Mouse (Mus musculus): ENCODE results near the gene Inpp5d. TPM values are rescaled to one million over a fixed set of nuclear protein-coding genes. Genes with fewer than 3 reads are reported as not detected.

Gene Inpp5d
- polyA plus RNA-seq, 1 experiment from 2014 or later, result 176 TPM

DNA sequence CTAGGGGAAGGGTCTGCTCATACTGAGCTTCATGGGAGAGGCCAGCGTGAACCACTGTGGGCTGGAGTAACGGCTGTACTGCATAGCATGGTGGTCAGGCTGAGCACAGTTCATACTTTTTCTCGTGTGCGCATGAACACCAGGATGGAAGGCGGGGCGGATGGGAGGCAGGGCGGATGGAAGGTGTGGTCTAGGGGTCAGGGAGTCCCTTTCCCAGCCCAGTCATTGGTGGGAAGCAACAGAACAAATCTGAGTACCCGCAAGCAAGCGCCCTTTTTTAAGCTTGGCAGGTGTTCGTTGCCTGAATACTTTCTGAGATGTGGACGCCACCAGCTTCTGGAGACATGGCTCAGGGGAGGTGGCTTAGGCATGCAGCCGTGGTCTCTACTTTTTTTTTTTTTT is 16.6 kb downstream of the Inpp5d start:
- H3K4me3 ChIP-seq (ENCODE audit: inconsistent target), result no peak overlapping the region
- WGBS (ENCODE audit: missing documents), result 74% methylated on average over 12 of the region's 12 CpGs
- H3K27ac ChIP-seq, result peak overlapping the region; percentile 98
- H3K79me2 ChIP-seq (ENCODE audit: inconsistent target), result peaks cover 87% of the 10 kb centered on the region
- peaks cover 22% of the 10 kb centered on the region; the same call in 1 of the 2 replicates for H3K36me3 ChIP-seq (ENCODE audit: inconsistent target)

DNA sequence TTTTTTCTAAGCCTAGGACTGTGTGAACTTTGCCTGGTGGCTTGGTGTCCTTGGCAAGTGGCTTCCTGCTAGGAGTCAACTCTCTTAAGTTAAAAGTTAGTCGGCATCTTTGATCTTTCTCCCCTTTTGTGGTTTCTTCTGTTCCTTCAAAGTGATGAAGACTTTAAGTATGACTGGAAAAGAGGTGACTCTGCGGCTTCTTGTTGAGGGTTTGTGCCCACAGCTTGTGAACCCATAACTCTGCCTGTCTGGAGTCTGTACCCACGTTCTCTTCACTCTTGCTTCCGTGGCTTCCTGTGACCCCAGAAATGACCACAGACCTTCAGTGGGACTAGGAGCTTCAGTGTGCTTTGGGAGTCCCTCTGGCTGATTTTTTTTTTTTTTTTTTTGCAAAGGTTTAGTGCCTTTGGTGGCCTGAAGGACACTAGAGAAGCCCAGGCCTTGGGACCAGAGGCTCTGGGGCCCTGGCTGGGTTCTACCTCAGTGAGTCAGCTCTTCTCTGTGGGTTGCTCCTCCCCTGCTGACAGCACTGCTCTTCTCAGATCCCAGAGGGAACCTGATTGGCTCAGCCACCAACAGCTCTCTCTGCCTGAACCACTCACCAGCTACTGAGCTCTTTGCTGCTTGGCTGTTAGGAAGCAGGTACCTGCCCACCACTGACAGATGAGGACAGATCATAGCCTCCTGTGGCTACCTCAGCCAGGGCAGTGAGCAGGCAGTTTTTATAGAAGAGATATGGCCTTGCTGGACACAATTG is 17.2 kb downstream of the Inpp5d start:
- H3K79me2 ChIP-seq (ENCODE audit: inconsistent target), result peaks cover 87% of the 10 kb centered on the region
- peak overlapping the region; percentile 98 for H3K27ac ChIP-seq
- H3K36me3 ChIP-seq (ENCODE audit: inconsistent target), result peaks cover 24% of the 10 kb centered on the region; the same call in 1 of the 2 replicates
- 8% methylated on average over 4 of the region's 4 CpGs for WGBS (ENCODE audit: missing documents)
- no peak overlapping the region for H3K4me3 ChIP-seq (ENCODE audit: inconsistent target)

DNA sequence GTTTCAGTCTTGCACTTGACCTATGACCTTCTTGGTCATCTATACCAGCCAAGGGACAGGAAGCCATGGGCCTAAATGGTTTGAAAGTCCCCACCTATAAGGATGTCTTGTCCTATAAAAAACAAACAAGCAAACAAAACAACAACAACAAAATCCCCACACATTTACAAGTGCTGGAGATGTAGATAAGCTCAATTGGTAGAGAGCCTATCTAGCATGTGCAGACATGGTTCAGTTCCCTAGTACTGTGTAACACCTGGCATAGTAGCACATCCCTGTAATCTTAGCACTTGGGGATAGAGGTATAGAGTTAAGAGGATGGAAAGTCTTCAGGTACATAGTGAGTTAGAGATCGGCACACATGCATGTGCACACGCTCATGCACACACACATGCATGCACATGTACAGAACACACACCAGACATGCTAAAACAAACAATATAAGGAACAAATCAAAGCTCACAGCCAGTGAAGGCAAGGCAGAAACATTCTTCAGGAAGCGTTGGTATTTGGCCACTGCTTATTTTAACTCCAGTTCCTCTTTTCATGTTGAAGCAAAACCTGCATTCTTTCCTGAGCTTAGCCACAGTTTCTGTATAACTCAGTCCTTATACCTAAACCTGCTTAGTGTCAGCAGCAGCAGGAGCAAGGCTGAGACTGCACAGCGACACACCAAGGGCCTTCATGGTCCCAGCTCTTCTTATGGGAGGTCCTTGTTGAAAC is 17.9 kb downstream of the Inpp5d start:
- peaks cover 31% of the 10 kb centered on the region; the same call in 1 of the 2 replicates for H3K36me3 ChIP-seq (ENCODE audit: inconsistent target)
- no peak overlapping the region for H3K4me3 ChIP-seq (ENCODE audit: inconsistent target)
- WGBS (ENCODE audit: missing documents), result 0% methylated on average over 3 of the region's 4 CpGs
- H3K27ac ChIP-seq, result peak overlapping the region; percentile 98
- peaks cover 87% of the 10 kb centered on the region for H3K79me2 ChIP-seq (ENCODE audit: inconsistent target)

DNA sequence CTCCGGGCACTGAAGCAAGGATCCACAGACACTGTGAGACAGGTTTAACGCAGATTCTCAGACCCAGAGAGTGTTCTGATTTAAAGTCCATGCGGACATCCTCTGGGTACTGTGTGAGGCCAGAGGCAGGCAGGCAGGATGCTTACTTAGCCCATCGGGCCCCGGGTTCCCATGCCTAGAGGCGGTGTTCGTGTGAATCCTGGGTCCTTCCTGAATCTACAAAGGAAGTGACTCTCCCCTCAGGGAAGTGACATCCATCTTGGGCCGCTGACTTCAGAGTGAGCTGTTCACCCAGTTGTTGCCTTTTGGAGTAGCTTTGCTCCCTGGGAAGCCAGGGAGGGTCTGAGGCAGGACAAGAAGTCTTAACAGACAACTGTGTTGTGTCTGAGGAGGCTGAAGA is 19.6 kb downstream of the Inpp5d start:
- Histone ChIP-seq H3K27ac (peak overlapping the region; percentile 98), H3K79me2 (ENCODE audit: inconsistent target) (peaks cover 87% of the 10 kb centered on the region), H3K36me3 (ENCODE audit: inconsistent target) (peaks cover 45% of the 10 kb centered on the region; the same call in 1 of the 2 replicates), H3K4me3 (ENCODE audit: inconsistent target) (no peak overlapping the region)
- 32% methylated on average over 8 of the region's 8 CpGs for WGBS (ENCODE audit: missing documents)

DNA sequence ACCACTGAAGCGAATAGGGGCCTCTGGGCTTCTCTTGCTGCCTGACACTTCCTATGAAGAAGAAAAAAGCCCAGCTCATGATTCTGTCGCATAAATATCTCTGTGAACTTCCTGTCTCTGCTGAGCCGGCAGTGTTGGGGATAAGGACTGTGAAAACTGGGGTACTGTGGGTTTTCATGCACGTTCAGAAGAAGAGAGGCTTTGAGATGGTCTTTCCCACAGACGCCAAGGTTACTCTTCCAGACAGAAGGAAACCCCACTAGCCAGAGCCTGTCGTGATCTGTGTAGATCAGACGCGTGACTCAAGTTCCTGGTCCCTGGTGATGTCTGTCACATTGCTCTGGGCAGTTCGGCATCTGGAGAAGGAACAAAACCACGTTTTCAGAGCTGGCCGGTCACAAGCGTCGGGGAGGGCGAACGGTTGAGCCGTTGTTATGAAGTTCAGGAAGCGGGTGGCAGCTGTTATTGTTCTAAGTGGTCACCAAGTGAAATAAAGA is 20.1 kb downstream of the Inpp5d start:
- no peak overlapping the region for H3K4me3 ChIP-seq (ENCODE audit: inconsistent target)
- H3K79me2 ChIP-seq (ENCODE audit: inconsistent target), result peaks cover 87% of the 10 kb centered on the region
- WGBS (ENCODE audit: missing documents), result 0% methylated on average over 17 of the region's 17 CpGs
- peak overlapping the region; percentile 98 for H3K27ac ChIP-seq
- peaks cover 41% of the 10 kb centered on the region; the same call in 1 of the 2 replicates for H3K36me3 ChIP-seq (ENCODE audit: inconsistent target)

DNA sequence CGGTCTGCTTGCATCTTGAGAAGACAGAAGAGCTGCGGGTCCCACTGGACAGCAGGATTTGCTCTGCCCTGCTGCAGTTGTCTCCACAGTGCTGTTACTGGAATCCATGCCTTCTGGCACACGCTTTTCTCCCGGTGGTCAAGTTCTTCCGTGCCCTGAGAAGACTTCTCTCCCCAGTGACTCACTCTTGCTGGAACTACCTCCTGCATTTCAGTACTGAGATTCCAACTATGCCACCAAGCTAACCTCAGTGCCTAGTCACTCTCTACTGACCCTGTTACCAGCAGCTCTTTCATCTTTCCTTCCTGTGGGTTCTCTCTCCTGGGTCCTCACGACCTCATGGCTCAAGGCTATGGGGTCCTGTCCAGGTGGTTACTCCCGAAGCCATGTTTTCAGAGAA is 22.9 kb downstream of the Inpp5d start:
- no peak overlapping the region for H3K27ac ChIP-seq
- 66% methylated on average over 7 of the region's 7 CpGs for WGBS (ENCODE audit: missing documents)

DNA sequence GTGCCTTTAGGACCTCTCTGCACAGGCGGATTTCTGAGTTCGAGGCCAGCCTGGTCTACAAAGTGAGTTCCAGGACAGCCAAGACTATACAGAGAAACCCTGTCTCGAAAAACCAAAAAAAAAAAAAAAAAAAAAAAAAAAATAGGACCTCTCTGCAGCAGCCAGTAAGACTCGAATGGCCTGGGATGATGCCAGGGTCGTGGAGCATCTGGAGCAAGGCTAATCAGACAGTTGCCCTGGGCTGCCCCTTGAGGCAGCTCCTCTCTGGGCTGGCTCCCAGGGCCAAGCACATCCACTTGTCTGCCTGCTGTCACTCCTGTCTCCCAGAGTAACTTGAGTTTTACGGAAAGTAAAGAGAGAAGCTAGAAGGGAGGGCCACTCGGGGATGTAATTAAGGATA is 24.9 kb downstream of the Inpp5d start:
- H3K4me3 ChIP-seq (ENCODE audit: inconsistent target), result no peak overlapping the region
- peaks cover 95% of the 10 kb centered on the region for H3K79me2 ChIP-seq (ENCODE audit: inconsistent target)
- H3K27ac ChIP-seq, result 0 out of 2 replicates have a peak overlapping the region, but pooled peaks have one; percentile 2
- 72% methylated on average over 6 of the region's 7 CpGs for WGBS (ENCODE audit: missing documents)
- H3K36me3 ChIP-seq (ENCODE audit: inconsistent target), result peaks cover 26% of the 10 kb centered on the region; the same call in 1 of the 2 replicates

More for the DNA sequence above, 22.9 kb downstream of the Inpp5d start:
- peaks cover 89% of the 10 kb centered on the region for H3K79me2 ChIP-seq (ENCODE audit: inconsistent target)
- H3K36me3 ChIP-seq (ENCODE audit: inconsistent target), result peaks cover 26% of the 10 kb centered on the region; the same call in 1 of the 2 replicates
- no peak overlapping the region for H3K4me3 ChIP-seq (ENCODE audit: inconsistent target)

DNA sequence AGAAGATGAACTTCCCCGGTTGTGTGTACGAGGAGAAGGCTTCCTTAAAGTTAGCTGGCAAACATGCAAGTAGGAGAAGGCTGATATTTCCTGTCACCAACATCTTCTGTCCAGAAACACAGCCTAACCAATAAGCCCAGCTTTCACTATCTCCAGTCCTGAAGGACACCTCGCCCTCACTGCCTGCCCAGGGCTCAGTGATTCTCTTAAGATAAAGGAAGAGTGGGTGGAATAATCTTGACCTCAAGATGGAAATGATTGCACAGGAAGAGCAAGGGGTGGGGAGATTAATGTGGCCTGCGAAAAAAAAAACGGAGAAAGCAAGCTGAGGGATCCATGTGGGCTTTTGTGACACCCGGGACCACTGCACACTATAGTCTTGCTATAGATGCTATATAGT is 25.6 kb downstream of the Inpp5d start:
- 14% methylated on average over 6 of the region's 6 CpGs for WGBS (ENCODE audit: missing documents)
- Histone ChIP-seq H3K36me3 (ENCODE audit: inconsistent target) (peaks cover 26% of the 10 kb centered on the region; the same call in 1 of the 2 replicates), H3K79me2 (ENCODE audit: inconsistent target) (peaks cover 100% of the 10 kb centered on the region), H3K4me3 (ENCODE audit: inconsistent target) (no peak overlapping the region), H3K27ac (0 out of 2 replicates have a peak overlapping the region, but pooled peaks have one; percentile 2)

DNA sequence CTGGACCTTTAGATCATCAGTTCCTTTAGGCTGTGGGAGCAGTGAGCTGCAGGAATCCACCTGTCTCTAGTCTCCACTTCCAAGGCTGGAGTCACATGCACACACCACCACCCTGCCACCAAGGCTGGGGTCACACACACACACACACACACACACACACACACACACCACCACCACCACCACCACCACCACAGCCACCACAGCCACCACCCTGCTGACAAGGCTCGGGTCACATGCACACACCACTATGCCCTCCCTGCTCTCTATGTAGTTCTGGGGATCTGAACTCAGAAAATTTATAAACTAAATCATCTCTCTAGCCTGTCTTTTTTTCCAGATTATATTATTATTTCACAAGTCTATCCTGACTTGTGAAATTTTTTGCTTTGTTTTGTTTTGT is 27.7 kb downstream of the Inpp5d start:
- Histone ChIP-seq H3K4me3 (ENCODE audit: inconsistent target) (no peak overlapping the region), H3K27ac (peak overlapping the region; percentile 73), H3K36me3 (ENCODE audit: inconsistent target) (peaks cover 16% of the 10 kb centered on the region; the same call in 1 of the 2 replicates), H3K79me2 (ENCODE audit: inconsistent target) (peaks cover 98% of the 10 kb centered on the region)
- WGBS (ENCODE audit: missing documents), result no CpG with 5 or more reads among the region's 1 CpGs

DNA sequence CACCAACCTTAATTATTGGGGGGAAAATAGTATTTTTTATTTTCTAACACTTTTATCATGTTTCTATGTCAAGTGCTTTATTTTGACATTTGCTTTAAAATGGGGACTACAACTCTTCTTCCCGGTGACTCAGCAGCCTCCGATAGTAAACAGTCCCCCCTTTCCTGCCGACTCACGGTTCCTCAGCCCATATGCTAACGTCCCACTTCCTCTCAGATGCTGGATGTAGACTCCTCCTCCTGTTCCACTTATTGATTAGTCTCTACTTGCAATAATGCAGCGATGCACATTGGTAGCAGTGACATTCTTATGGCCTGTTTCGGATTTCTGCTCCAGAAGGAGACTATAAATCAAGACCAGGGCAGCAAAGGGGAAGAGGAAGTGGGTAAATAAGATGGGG is 28.5 kb downstream of the Inpp5d start:
- Histone ChIP-seq H3K36me3 (ENCODE audit: inconsistent target) (peaks cover 7% of the 10 kb centered on the region; the same call in 1 of the 2 replicates), H3K4me3 (ENCODE audit: inconsistent target) (no peak overlapping the region), H3K79me2 (ENCODE audit: inconsistent target) (peaks cover 97% of the 10 kb centered on the region), H3K27ac (peak overlapping the region; percentile 73)
- WGBS (ENCODE audit: missing documents), result 5% methylated on average over 7 of the region's 7 CpGs

DNA sequence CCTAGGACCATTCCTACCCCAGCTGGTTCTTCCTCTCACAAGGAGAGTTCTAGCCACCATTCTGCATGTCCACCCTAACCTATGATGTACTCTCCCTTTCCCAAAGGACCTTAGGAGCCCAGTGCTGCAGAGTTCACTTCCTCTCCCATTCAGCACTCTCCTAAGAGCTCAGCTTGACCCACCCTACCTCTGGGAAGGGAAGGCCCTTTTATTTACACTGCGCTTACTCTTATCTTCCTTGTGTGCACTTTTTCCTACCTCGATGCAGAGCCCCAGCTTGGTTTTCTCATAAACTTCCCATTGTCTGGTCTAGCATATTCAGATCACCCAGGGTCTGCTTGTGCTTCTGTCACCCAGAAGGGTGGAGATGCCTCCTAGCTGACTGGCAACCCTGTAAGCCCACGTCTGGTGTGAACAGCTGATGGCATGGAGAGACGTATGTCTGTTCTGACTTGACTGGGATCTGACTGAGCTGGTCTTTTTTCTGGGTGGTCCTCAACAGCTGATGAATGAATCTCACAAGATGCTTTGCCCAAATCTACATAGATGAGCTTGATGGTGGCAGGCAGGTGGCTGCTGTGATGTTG is 29.2 kb downstream of the Inpp5d start:
- H3K36me3 ChIP-seq (ENCODE audit: inconsistent target), result peaks cover under 1% of the 10 kb centered on the region; the same call in 1 of the 2 replicates
- no peak overlapping the region for H3K4me3 ChIP-seq (ENCODE audit: inconsistent target)

DNA sequence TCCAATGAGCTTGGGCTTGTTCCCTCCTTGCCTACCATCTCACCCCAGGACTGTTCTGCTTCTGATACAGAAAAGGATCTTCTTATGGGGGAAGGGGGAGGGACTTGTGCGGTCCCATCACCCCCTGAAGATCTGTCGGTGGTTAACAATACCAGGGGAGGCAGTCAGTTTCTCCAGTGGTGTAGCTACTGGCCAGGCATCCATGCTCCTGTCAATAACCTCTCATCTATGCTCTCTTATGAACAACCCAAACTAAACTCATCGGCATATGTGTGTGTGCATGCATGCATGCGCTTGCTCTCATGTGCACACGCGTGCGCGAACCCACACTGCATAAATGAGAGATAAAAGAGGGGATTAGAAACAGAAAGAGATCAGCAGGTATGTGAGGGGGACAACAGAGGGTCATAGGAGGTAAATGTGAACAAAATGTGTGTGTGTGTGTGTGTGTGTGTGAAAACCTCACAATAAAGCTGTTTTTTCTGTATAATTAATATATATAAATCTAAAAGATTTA is 29.9 kb downstream of the Inpp5d start:
- 75% methylated on average over 8 of the region's 8 CpGs for WGBS (ENCODE audit: missing documents)
- Histone ChIP-seq H3K36me3 (ENCODE audit: inconsistent target) (no peaks in the 10 kb centered on the region), H3K27ac (peak overlapping the region; percentile 73), H3K79me2 (ENCODE audit: inconsistent target) (peaks cover 97% of the 10 kb centered on the region), H3K4me3 (ENCODE audit: inconsistent target) (no peak overlapping the region)

More for the DNA sequence above, 29.2 kb downstream of the Inpp5d start:
- WGBS (ENCODE audit: missing documents), result 84% methylated on average over 4 of the region's 4 CpGs
- H3K79me2 ChIP-seq (ENCODE audit: inconsistent target), result peaks cover 97% of the 10 kb centered on the region
- peak overlapping the region; percentile 73 for H3K27ac ChIP-seq

DNA sequence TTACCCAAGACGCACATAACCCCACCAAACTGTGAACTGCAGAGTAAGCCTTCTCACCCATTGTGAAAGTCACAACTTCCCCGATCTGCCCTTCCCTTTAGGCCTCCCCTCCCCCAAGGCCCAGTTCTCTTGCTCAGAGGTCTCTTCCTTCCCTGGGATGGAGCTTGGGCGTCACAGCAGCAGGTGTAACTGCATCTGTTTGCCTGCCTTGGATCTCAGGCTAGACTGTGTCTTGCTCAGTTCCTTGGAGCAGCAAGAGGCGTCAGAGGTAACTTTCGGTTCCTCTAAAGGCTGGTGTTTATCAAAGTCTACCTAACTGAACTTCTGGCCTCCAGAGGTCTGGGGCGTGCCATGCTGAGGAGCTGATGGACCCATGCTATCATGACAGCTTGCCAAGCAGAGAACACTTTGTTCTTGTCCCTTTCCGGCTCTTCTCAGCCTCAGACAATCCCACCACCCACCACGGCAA is 30.5 kb downstream of the Inpp5d start:
- Histone ChIP-seq H3K4me3 (ENCODE audit: inconsistent target) (no peak overlapping the region), H3K36me3 (ENCODE audit: inconsistent target) (no peaks in the 10 kb centered on the region), H3K79me2 (ENCODE audit: inconsistent target) (peaks cover 97% of the 10 kb centered on the region), H3K27ac (peak overlapping the region; percentile 73)
- 2% methylated on average over 6 of the region's 8 CpGs for WGBS (ENCODE audit: missing documents)

DNA sequence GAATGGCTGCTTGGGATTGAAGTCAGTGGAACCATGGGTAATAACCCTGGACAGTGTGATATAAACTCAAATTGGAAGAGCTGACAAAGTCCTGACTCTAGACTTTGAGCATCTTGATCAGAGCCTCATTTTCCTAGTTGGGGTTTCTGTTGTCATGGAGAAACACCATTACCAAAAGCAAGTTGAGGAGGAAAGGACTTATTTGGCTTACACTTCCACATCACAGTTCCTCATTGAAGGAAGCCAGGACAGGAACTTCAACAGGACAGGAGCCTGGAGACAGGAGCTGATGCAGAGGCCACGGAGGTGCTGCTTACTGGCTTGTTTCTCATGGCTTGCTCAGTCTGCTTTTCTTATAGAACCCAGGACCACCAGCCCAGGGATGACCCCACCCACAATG is 31.3 kb downstream of the Inpp5d start:
- Histone ChIP-seq H3K27ac (peak overlapping the region; percentile 73), H3K4me3 (ENCODE audit: inconsistent target) (no peak overlapping the region), H3K79me2 (ENCODE audit: inconsistent target) (peaks cover 97% of the 10 kb centered on the region), H3K36me3 (ENCODE audit: inconsistent target) (no peaks in the 10 kb centered on the region)
- WGBS (ENCODE audit: missing documents), result 57% methylated on average over 1 of the region's 1 CpGs

Data from macrophage (primary cell).